Mouse (Mus musculus) C2C12 (cell line): ENCODE results near the gene Tnfrsf13c.

ENCODE experiments used
- CTCF ChIP-seq: IDR thresholded peaks from one replicate; pipeline ENCODE4 v1.5.1; 2011; ENCODE audit not compliant: control insufficient read depth, insufficient read depth, insufficient read length
- FOSL1 ChIP-seq: IDR thresholded peaks from one replicate; pipeline ENCODE4 v1.8.0; 2011; ENCODE audit warnings: mild to moderate bottlenecking, low read length; ENCODE audit not compliant: poor library complexity, insufficient read depth, severe bottlenecking
- MYOD1 ChIP-seq: IDR thresholded peaks from one replicate; pipeline ENCODE4 v1.6.1; 2011; ENCODE audit warnings: low read depth; ENCODE audit not compliant: control insufficient read depth, insufficient read length

DNA sequence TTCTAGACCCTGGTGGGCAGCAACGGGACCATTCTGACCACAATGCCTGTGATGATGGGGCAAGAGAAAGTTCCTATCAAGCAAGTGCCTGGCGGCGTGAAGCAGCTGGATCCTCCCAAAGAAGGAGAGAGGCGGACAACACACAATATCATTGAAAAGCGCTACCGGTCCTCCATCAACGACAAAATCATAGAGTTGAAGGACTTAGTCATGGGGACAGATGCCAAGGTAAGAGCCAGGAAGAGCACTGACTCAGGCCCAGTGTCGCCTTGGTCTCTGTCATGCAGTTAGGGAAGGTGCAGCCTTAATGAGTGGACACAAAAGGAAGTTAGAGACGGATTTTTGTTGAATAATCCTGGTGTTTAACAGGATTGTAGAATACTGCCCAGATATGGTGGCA, 49.1 kb downstream of the Tnfrsf13c start:
- TF ChIP-seq CTCF (no peak), MYOD1 (no peak), FOSL1 (no peak)
